Mouse (Mus musculus): ENCODE results near the gene Bcan.
A peak's percentile ranks its signal among the peaks of the same experiment; 100 is the strongest.

Gene Bcan

DNA sequence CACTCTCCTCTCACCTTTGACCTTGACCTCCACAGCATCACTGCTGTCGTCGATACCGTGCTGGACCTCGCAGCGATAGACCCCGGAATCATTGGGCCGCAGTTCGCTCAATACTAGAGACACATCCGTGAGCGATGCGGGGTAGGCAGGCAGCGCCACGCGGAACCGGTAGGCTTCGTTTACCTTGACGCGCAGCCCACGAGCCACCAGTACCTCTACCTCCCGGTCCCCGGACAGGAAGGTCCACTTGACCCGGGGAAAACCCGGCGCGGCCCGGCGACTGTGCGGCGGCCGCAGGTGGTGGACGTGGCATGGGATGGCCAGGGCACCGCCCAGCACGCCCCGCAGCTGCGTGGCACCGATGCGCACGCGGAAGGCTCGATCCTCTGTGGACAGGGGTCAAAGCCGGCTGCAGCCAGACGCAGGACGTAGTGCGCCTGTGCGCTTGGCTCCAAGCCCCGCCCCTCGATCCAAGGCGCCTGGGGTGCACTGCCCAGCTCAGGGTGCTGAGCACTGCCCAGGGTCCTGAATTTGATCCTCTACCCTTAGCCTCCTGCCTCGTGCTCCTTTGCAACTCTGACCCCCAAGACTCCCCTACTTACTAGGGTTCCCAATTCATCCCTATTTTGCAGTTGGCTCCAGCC, 2.9 kb downstream of the Bcan start:
- DNase-seq, result peak; percentile 52 to 61

DNA sequence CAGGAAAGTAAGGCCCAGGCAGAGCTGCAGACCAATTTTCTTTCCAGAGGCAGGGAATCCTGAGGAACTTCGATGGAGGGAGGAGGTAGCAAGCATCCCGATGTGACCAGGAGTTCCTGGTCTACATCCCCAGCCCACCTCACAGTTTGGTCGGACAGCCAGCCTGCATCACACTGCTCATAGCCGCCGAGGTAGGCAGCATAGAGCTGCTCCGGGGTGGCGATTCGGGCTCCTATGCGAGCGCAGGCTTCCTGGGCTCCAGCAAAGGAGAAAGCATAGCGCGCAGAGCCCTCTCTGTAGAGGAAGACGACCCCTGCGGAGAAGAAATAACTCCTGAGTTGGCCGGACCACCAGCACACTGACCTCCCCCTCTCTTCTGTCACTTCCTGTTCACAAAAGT, 3.6 kb downstream of the Bcan start:
- no peak for DNase-seq

DNA sequence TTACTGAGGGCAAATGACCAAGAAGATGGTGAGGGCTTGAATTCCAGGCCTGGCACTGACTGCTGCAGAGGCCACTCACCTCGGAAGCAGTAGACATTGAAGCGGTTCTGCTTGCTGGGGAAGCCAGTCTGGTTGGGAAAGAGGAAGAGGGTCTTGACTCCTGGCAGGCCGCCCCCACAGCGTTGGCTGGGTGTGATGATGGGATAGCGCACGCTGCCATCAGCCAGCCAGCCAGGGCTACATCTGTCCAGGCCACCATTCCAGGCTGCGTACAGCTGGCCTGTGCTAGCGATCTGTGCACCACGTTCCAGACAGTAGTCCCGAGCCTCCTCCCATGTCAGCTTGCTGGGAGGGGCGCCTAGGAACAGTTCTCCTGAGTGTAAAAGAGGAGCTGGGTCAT, 4.7 kb downstream of the Bcan start:
- DNase-seq, result peak in 1 of 2 experiments; percentile 78

DNA sequence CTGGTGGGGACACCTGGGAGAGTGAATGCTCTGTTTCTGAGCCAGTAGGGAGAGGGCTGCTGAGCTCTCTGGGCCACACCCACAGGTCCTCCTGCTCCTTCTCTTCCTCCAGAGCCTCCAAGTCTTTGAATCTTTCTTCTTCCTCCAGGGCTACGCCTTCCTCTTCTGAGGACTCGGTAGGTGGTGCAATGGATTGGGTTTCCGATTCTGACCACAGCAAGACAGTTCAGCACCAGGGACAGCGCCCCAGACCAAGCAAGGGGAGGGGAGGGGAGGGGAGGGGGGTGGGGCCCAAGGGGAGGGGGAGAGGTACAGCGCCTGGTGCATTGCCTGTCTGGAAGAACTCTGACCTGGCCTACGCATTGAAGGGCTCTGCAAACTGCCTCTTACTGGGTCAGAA, 6.6 kb downstream of the Bcan start:
- peak in 1 of 2 experiments; percentile 65 for DNase-seq

DNA sequence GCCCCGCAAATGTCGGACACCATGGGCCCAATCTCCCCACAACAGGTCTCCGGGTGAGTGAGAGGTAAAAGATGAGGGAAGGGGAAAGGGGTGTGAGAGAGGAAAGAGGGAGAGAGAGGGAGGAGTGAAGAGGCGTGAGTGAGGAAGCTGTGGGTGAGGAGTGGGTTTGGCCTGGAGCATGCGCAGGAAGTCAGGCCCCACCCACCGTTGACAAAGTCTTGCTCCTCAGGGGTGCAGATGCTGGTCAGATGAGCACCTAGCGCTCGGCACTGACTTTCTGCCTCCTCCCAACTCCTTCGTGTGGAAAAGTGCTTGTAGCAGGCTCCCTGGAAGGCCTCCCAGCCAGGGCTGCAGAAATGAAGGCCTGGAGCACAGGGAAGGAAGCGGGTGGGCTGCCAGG, 10.1 kb downstream of the Bcan start:
- no peak for DNase-seq

- DNase-seq, result no peak
These were observed 12.0 kb downstream of the Bcan start for GRCm38 (mm10) chr3:87988068-87988467.

- peak; percentile 53 to 65 for DNase-seq
These were observed 12.4 kb downstream of the Bcan start for GRCm38 (mm10) chr3:87987633-87988032.

- peak; percentile 95 to 98 for DNase-seq
These were observed 13.2 kb downstream of the Bcan start for GRCm38 (mm10) chr3:87986868-87987267.

DNA sequence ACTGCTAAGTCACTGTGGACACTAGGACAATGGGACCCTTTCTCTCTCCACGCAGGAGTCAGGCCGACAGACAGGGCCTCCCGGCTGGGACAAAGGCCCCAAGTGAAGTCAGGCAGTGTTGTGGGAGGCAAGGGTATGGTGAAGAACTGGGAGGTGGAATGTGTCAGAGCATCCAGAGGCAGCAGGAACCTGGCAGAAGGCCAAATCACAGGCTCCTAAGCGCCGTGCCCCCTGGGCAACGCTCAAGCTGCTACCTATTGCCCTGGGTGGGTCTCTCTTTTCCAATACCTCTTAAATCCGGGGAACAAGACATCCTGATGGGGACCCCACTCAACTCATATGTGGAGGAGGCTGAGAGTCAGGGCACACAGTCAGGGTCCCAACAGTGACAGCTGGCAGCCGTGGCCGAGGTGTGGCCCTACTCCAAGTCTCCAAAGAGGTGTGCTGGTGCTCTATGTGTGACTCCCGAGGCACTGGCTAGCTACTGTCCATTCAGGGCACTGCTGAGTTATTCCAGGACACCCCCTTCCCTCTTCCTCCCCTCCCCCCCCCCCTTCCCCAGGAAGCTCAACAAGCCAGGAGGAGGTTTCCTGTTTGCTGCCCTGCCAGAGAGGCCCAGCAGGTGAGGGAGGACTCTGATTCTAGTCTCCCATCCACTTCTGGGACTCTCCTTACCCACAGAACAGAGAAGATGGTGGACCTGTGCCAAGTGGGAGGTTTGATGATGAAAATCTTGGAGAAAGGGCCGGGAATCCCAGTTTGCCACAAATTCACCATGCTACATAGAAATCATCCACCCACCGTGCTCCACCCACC, 14.3 kb downstream of the Bcan start:
- DNase-seq, result peak; percentile 33 to 51

DNA sequence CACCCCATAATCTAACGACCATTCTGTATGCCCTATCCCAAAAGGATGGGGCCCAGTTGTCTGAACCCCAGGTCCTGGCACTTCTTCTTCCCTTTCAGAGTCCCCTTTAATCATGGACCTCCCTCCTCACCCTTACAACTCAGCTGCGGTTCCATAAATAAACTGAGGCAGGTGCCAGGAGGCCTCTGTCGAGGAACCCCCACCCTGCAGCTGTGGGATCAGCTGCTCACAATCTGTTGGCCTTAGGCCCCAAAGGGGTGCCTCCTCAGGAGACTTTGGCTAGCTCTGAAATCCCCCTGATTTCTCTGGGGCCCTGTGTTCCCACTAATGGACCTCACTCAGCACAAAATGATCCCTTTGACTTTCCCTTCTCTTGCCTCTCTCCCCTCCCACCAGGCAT, 15.9 kb downstream of the Bcan start:
- no peak for DNase-seq

DNA sequence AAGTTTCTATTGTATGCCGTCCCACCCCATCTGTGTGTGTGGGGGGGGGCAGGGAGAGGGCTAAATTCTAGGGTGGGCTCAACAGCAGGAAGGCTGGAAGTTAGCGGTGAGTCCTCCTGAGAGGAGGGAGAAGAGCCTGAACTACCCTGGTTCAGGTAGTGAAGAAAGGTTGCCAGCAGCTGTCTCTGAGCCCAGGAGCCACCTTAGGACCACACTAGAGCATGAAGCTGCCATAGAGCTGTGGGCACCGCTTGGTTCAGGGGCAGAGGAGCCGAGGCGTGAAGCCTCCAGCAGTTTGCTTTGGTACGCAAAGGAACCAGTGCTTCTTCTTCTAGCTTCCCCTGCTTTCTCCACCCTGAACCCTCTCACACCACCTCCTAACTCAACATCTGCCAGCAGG, 16.4 kb downstream of the Bcan start:
- DNase-seq, result no peak

DNA sequence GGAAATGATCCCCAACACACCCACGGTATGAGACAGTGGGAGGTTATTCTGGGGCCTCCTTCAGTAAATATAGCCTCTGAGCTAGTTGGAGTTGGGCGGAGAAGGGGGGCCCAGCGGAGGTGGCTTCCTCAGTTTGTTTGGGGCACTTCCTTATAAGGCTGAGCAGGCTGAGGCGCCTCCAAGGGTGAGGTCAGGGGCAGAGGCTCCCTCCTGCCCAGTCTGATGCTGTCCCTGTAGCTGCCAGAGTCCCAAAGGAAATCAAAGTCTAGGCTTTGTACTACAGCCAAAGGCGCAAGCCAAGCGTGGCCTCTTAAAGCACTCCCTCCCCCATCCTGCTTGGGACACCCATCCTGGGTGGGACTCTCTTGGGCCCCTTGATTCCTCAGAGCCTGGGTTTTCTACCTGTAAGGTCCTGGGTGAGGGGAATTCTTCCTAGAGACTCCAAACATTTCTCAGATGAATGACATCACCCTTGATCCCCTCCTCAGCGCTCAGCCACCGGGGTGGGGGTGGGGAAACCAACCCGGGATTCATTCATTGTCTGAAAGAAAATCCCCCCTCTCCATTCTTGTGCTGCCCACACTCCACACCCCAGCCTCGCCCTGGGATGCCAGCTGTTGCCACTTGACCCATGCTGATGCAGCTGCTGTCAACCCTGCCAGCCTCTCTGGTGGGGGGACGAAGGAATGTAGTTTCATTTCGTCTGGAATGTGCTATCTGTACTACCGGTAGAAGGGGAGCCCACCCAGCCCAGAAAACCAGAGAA, 17.0 kb downstream of the Bcan start:
- peak; percentile 80 to 93 for DNase-seq

GRCm38 (mm10) chr3:87981894-87982835, 17.9 kb downstream of the Bcan start:
- peak; percentile 78 to 86 for DNase-seq

GRCm38 (mm10) chr3:87981214-87981760, 18.7 kb downstream of the Bcan start:
- no peak for DNase-seq

- DNase-seq, result no peak
These were observed 19.3 kb downstream of the Bcan start for GRCm38 (mm10) chr3:87980728-87981127.

DNA sequence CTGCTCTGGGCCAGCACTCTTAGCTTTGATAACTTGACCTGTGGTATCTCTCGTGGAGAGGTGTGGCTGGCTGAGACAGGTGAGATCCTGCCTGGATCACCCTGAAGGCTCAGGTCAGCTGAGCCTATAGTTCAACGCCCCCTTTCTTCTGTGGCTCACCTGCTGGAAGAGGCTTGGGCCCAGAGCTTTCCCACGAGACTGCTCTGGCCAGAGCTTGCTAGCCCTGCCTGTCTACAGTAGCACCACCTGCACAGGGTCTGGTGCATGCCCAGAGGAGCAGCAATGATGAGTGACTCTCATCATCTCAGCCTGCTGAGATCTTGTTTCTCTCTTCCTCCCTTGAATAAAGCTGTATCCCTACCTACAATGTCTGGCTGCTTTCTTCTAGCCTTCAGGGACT, 19.9 kb downstream of the Bcan start:
- DNase-seq, result no peak

DNA sequence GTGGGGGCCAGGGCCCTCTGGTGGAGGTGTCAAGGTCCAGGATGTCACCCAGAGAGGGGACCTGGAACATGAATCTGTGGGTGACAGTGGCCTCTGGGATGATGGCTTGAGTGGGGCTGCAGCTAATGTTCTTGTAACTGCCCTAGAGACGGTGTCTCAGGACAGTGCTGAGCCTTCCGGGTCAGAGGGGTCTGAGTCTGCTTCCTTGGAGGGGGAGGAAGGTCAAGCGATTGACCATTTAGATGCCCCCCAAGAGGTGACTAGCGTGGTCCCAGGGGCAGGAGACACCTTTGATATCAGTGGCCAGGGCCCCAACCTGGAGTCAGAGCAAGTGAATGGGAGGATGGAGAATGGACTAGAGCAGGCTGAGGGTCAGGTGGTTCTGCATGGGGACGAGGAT, 20.5 kb downstream of the Bcan start:
- no peak for DNase-seq

DNA sequence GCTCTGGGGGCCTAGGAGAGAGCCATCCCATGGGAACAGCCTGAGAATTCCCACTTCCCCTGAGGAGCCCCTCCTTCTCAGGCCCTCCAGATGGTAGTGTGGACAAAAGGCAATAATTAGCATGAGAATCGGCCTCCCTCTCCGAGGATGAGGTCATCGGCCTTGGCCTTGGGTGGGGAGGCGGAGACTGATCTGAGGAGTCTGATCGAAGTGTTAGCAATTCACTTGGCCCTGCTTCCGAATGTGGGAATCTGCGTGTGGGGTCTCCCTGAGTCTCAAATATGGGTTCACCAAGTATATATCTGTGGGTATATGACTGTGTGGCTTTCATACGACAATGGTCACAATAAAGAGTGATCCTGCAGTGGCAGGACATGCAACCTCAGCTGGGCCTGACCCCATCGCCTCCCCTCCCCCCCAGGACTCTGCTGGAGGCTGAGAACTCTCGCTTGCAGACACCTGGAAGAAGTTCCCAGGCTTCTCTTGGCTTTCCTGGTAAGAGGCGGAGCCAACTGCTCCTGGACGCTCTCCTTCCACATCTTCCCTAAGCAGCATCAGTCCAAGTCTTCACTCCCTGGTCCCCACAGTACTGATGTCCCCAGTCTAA, 25.5 kb downstream of the Bcan start:
- peak; percentile 58 to 69 for DNase-seq

- no peak for DNase-seq
These were observed 26.2 kb downstream of the Bcan start for GRCm38 (mm10) chr3:87973593-87974380.

GRCm38 (mm10) chr3:87972776-87973175, 27.3 kb downstream of the Bcan start:
- DNase-seq, result no peak

GRCm38 (mm10) chr3:87972203-87972664, 27.8 kb downstream of the Bcan start:
- no peak for DNase-seq
